Mouse (Mus musculus) megakaryocyte-erythroid progenitor cell, adult 5 weeks (primary cell): ENCODE results near the gene Myt1. TPM values are rescaled to one million over a fixed set of nuclear protein-coding genes. Genes with fewer than 3 reads are reported as not detected.

ENCODE experiments used
- polyA plus RNA-seq: library from polyadenylated mRNA; stranded (reverse); fragments of >175 nt; gene quantifications from 2 replicates; pipeline ENCODE4 v1.2.3, GENCODE M21; 2012

Myt1 gene
- 0.01 and 0.04 TPM in 2 replicates for polyA plus RNA-seq

GRCm38 (mm10) chr2:181763006-181763830 is at the start of gene Myt1:
Gene Myt1 (plus strand): TSS chr2:181763332.

GRCm38 (mm10) chr2:181714903-181715326 is 48.2 kb upstream of the Myt1 start, which contains the start of gene Oprl1:
Gene Oprl1 (plus strand): TSS chr2:181715016.

DNA sequence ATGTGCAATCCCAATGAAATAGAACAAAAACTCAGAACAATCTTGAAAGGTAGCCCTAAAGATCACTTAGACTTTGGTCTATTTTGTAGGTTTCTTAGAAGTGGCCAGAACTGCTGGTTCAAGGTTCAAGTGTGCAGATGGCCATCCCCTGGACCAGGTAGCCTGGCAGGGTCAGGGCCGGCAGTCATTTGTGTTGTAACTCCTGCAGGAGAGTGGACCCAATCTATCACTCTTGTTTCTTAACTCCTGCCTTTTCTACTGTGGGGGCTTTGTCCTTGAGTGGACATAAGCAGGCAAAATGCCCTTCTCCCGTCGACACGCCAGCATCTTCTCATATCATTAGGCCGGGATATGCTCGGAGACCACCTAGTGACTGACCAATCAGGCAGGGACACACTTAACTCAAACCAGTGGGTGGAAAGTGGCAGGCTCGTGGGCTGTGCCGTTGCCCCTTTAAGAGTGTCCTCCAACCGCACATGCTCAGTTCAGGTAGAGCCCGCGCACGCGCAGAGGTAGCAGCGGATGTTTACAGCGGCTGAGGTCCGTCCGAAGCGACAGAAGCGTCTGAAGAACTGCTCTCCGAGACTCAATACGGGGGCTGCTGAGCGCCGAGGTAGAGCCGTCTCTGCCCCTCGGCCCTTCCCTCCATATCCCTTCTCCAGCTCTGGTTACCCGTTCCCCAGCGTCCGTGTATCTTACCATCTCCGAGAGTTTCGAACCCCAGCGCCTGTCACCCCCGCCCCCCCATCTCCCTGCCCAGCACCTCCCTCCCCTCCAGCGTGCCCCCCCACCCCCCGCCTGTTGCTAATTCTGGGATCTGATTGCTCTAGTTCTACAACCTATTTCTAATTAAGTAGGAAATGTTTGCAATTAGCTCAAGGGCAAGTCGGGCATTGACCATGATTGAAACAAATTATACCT is 74.5 kb downstream of the Myt1 start, which contains the start of gene Pcmtd2:
Gene Pcmtd2 (plus strand): TSS at position 483 of the 921 bp plus-strand sequence.

GRCm38 (mm10) chr2:181863791-181864535 is 100.8 kb downstream of the Myt1 start, which contains the start of gene Polr3k:
Gene Polr3k (plus strand): TSS chr2:181864337.

Other genes starting within 250 kb of the Myt1 start
- 27.2 and 29.7 TPM in 2 replicates for gene Dnajc5, start 242.8 kb upstream of the Myt1 start, polyA plus RNA-seq
- gene Uckl1, start 178.4 kb upstream of the Myt1 start, polyA plus RNA-seq: 68.5 and 70.4 TPM in 2 replicates
- gene Prpf6, start 171.5 kb upstream of the Myt1 start, polyA plus RNA-seq: 14.2 and 19.5 TPM in 2 replicates
- 83.7 and 124 TPM in 2 replicates for gene Zfp512b, start 170.5 kb upstream of the Myt1 start, polyA plus RNA-seq
- 6.1 and 6.3 TPM in 2 replicates for gene Samd10, start 164.1 kb upstream of the Myt1 start, polyA plus RNA-seq
- 0.12 TPM in 1 of 2 replicates, not detected in the other for gene Gm29797, start 106.3 kb upstream of the Myt1 start, polyA plus RNA-seq
- gene Sox18, start 91.7 kb upstream of the Myt1 start, polyA plus RNA-seq: 0.35 and 0.37 TPM in 2 replicates
- gene Tcea2, start 83.0 kb upstream of the Myt1 start, polyA plus RNA-seq: 9.2 and 9.4 TPM in 2 replicates
- 163 and 195 TPM in 2 replicates for gene Rgs19, start 69.4 kb upstream of the Myt1 start, polyA plus RNA-seq
- not detected in 2 replicates for gene Lkaaear1, start 64.9 kb upstream of the Myt1 start, polyA plus RNA-seq
- gene Oprl1, start 48.3 kb upstream of the Myt1 start, polyA plus RNA-seq: not detected in 2 replicates
- 9.0 and 10.7 TPM in 2 replicates for gene Pcmtd2, start 74.5 kb downstream of the Myt1 start, polyA plus RNA-seq
- 1.1 and 3.5 TPM in 2 replicates for gene Polr3k, start 101.0 kb downstream of the Myt1 start, polyA plus RNA-seq
- not detected in 2 replicates for gene Gm14496, start 227.8 kb downstream of the Myt1 start, polyA plus RNA-seq